Mouse (Mus musculus) layer of hippocampus, postnatal 14 days (tissue): ENCODE results near the gene Kif7. TPM values are rescaled to one million over a fixed set of nuclear protein-coding genes. Genes with fewer than 3 reads are reported as not detected.

ENCODE experiments used
- DNase-seq, 2 experiments: peaks; one replicate each; pipeline ENCODE4 v3.0.0; 2021 to 2022; ENCODE audit warnings: low spot score in 2 of 2, mixed read lengths in 1 of 2
- total RNA-seq, 2 experiments: library from RNA; stranded (reverse); gene quantifications; 2 replicates each; pipeline ENCODE4 v1.2.3; 2021

The Kif7 gene
- total RNA-seq, 2 experiments from 2014 or later = 3.0 to 3.2 TPM

DNA sequence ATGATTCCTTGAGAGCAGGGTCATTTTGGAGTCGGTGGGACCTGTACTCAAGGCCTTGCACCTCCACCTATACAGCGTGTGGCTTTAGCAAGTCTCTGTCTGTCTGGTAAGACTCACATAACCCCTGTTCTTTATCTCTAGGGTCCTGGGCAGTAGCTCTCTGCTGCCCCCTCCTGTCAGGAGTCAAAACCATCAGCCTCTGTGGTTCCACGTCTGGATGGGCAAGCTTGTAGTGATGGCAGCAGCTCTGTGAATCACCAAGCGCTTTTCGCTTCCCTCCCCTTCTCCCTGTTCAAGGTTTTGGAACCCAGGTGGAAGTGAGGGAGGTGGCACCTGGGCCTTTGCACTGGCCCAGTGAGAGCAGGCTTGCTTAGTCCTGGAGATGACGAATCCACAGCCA lies 12.7 kb upstream of the Kif7 start:
- peak; percentile 43 to 55 for DNase-seq

DNA sequence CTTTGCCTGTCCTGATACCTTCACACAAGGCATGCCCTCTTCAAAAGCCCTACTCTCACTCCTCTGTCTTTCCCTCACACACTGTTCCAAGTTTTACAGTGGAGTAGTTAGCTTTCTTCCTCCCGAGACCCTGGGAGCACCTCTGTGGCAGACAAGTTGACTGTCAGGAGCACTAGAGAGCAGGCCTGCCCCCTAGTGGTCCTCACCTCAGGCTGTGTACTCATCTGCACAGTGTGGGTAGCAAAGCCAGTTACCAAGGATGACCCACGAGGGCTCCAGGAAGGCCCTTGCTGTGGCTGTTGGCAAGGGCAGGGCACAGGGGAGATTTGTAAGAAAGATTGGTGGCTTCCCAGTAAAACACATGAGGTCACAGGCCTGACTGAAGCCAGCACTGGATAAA lies 11.6 kb upstream of the Kif7 start:
- DNase-seq = peak in 1 of 2 experiments; percentile 45

DNA sequence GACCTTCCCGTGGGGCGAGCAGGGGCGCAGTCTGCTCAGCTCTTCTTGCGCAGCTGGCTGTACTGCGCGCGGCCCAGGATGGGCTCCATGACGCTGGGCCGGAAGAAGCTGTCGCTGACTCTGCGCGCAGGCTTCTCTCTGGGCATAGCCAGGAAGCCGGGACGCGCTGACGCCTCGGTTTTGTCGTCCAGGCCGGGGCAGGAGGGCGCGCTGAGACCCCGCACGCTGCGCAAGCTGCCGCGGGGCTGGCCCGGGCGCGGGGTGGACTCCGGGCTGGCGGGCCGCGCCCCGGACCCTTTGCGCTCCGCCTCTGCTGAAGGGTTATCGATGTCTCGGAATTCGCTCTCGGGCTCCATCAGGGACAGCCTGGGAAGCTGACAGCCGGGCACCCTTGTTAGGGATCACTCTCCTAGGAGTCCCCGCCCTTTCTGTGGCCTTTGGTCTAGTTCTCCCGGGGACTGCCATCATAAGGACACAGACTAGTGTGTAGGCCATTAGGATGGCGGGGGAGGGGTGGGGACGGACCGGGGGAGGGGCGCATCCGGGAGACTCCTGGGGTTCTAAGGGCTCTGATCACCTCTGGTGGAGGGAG lies 6.0 kb upstream of the Kif7 start:
- peak in 1 of 2 experiments; percentile 46 for DNase-seq

DNA sequence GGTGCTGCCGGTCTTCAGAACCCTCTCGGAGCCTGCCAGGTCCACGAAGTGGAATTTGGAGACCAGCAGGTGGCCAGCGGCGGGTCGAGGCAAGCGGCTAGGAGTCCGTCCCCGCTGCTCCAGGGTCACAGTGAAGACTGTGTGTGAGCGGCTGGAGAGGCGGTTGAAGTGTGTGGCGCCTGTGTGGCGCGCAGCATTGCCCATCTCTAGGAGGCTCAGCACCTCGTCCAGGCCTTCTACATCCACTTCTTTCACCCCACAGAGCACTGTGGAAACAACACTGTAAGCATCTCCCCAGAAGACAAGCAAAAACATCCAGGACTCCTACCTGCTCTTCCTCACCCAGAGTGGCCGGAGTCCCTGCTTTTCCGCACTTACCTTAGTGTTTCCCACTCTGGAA lies 4.7 kb downstream of the Kif7 start:
- no peak for DNase-seq

DNA sequence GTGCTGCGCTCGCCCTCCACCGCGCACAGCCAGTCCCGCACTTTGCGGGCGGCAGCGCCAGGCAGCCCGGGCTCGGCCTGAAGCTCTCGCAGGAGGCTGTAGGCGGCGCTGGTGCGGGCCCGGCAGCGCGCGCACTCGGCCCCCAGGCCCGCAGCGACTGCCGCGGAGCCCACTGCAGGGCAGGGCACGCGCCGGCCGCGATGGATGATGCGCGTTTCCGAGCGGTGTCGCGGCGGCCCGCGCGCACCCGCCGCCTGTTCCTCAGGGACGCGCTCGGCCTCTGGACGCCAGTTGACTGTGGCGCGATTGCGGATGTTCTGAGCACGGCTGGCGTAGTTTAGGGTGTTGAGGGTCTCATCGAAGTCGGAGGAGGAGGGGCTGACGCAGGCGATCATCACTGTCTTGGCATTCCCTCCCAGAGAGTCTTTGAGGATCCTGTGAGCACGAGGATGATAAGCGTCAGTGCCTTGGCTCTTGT lies 5.4 kb downstream of the Kif7 start:
- peak; percentile 61 for DNase-seq

DNA sequence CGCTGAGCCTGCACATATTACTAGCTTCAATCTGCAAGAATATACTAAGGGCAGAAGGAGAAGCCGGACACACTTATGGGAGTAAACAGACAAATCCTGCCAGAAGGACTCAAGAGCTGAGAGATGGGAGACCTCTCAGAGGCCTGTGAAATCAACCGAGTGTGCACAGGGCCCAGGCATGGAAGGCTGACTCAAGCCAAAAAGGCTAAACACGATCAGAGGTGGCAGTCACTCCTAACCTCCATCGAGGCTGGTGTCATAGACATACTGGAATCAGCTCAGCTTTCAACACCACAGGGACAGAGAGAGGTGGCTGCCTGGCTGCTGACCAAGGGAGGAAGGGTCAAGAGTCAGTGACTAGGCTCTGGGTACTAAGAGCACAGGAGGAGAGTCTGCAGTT lies 10.3 kb downstream of the Kif7 start:
- DNase-seq = no peak

DNA sequence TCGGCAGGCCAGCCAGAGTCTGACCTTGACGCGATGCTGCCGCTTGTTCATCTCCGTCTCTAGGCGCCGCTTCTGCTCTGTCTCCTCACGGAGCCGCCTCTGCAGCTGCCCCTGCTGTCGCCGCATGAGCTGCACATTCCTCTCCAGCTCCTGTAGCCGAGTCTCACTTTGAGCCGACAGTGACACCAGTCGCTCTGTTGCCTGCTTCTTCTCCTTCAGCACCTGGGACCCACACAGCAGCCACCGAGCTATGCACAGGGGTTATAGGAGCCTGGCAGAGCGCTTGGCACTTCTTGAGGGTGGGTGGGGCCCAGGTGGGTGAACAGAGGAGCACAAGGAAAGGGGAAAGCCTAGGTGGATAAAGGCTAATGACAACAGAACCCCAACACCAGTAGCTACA lies 12.8 kb downstream of the Kif7 start:
- DNase-seq = no peak

DNA sequence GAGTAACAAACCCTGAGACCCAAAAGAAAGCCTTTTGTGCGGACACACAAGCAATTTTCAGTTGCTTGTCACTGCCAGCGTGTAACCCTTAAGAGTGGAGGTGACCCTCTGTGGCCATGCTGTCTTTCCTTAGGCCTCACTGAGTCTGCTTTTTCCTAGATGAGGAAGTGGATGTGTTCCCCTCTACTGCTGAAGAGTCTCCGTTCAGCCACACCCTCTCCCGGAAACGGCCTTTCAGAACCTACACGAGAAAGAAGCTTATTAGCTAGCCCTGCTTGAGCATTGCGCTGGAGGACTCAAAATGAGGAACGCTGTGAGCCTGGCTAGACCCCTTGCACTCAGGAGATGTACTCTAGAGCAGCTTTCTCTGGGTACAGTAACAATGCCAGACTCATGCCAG lies 19.0 kb downstream of the Kif7 start:
- DNase-seq = no peak

DNA sequence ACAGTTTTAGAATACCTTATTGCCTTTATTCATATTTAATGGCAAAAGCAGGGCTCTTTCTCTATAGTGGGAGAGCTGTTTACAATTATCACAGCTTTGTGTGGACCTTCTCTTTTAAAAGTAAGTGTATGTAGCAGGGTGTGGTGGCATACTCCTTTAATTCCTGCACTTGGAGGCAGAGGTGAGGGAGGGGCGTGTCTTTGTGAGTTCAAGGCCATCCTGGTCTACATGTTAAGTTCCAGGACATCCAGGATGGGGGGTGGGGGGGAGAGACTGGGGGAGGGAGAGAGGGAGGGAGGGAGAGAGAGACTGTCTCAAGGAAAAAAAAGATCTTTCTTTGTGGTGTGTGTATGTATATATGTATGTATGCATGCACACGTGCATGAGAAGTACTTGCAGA lies 35.3 kb downstream of the Kif7 start:
- no peak for DNase-seq

DNA sequence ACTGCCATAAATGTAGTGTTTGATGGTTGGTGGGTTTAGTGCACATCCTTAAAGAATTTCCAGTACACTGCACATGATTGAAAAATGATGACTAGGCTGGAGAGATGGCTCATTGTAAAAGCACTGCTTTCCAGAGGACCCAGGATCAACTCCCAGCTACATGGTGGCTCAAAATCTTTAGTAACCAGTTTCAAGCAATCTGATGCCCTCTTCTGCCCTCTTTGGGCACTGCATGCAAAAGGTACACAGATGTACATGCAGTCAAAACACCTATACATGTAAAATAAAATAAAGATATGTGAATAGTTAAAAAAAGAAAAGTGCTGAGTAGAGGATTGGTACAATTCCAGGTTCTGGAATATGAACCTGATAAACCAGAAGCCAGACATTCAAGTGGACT lies 36.3 kb downstream of the Kif7 start:
- no peak for DNase-seq

DNA sequence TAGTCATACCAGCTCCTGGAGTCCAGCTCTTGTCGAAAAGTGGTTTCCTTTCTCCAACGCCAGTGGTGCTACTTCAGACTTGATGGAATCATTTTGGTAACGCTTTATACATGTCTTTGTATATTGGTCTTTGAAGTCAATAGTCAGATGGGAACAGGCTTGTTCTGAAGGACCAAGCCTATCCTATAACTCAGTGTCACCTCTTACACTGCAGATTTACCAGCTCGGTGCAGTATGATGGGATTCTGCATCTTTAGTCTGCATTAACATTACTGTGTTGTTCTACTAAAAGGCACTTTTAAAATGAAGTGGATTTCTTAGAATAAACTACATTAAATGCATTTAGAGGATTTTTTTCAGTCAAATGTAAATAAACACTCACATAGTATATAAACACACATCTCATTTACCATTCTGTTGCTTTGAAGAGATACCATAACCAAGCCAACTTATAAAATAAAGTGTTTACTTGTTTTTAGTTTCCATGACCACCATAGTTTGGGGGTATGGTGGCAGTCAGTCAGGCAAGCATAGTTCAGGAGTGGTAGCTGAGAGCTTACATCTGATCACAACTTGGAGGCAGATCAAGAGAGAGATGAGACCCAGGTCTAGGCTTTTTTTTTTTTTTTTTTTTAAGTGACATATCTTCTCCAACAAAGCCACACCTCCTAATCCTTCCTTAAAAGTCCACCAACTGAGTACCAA lies 44.5 kb downstream of the Kif7 start:
- DNase-seq = no peak

DNA sequence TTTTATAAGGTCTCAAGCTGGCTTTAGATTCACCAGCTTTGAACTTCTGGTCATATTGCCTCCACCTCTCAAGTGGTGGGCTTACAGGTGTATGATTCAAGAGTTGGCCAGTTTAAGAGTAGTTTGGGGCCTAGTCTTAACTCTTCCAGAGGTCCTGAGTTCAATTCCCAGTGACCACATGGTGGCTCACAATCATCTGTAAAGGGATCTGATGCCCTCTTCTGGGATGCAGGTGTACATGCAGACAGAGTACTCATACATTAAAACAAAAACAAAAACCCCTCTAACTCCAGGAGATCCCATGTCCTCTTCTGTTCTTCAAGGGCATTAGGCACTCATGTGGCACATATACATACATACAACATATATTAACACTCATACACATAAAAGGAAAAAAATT lies 48.8 kb downstream of the Kif7 start:
- no peak for DNase-seq

DNA sequence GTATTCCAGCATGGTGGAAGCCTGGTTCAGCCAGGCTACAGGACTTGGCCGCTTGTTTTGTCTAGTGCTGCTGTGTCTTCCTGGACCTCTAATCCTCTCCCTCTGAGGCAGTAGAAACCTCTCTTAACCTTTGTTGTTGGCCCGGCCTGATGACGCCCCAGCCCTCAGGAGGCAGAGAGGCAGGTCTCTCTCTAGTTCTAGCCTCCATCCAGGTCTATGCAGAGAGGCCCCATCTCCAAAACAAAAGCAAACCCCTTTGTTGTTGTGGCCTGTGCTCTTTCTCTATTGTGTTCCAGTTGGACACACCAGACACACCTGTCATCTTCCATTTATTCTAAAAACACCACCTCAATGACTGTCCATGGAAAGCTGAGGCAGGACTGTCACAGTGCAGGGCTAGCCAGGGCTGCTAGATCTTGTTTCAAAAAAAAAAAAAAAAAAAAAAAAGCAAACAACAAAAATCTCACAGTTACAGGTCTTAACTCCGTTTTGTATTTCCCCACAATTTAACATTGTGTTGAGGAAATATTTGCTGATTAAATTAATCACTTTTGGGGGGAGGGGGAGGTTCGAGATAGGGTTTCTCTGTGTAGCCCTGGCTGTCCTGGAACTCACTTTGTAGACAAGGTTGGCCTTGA lies 54.1 kb downstream of the Kif7 start:
- no peak for DNase-seq

DNA sequence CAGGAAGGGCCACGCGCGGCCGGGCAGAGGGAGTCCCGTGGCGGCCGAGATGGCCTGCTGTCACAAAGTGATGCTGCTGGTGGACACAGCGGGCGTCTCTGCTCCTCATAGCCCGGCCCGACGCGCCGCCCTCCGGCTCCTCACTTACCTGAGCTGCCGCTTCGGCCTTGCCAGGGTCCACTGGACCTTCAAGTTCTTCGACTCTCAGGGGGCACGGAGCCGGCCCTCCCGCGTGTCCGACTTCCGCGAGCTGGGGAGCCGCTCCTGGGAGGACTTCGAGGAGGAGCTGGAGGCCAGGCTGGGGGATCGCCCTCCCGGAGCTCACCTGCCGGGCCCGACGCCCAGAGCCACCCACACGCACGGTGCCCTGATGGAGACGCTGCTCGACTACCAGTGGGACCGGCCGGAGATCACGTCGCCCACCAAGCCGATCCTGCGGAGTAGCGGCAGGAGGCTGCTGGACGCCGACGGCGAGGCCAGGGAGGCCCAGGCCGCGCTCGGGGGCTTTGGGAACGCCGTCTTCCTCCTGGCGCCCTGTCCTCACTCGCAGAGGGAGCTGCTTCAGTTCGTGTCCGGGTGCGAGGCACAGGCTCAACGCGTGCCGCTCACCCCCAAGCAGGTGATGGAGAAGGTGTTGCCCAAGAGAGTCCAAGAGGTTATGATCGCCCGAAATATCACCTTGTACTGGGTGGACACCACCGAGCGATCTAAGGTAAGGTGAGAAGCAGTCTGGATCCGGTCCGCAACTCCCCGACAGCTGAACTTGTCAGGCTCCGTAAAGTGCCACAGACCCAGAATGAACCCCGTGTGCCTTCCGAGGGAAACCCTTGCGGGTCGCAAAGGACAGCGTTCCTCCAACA lies 55.0 kb downstream of the Kif7 start:
- DNase-seq = no peak

DNA sequence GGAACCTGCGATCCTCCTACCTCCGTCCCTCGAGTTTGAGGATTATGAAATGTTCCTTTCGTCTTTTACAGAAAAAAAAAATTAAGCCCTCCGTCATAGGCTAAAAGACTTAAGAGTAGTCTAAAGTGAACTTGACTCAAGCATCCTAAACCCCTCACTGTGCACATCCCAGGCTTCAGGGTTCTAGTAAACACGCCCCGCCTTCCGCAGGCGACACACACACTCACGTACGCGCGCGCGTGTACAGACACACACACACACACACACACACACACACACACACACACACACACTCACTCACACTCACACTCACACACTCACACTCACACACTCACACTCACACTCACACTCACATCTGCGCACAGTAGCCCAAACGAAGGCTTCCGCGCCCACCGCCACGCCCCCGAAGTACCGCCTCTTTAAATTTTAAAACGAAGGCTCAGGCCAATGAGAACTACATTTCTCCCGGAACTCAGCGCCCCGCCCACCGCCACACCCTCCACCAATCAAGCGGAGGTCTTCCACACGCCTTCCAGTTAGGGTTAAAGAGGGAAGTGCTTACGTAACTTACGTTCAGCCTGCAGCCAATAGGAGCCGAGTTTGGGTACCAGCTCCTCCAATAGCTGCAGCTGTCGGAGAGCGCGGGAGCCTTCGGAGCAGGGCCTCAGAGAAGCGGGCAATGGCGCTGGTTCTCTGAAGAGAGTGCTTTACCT lies 55.8 kb downstream of the Kif7 start, which contains the start of gene Ticrr:
Gene Ticrr (plus strand): TSS at position 619 of the 713 bp plus-strand sequence.
- peak; percentile 91 to 98 for DNase-seq

DNA sequence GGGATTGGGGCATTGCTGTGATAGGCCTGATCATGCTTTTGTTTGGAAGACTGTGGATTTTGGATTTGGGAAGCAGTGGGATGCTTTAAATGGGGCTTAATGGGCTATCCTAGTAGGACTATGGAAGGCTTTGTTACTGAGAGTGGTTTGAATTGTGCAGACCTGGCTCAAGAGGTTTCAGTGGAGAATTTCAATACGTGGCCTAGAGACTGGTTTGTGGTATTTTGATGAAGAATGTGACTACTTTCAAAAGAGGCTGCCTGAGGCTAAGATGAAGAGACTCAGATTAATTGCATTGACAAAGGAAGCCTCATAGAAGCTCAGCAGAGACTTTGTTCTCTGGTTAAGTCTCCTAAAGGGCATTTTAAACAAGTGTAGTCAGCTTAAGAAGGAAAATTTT lies 60.9 kb downstream of the Kif7 start:
- DNase-seq = no peak

DNA sequence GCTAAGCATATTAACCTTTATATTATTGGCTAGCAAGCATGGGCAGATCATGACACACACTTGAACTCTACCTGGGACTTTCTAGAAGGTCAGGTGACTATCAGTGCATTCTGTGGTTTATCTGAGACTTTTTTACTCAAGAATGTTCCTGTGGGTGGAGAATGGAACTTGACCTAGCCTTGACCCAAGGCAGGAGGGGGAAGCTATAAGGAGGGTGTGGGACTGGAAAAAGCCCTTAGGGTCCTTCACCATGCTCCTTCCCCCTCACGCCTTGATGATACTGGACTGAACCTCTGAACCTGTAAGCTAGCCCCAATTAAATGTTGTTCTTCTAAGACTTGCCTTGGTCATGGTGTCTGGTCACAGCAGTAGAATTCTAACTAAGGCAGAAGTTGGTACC lies 61.3 kb downstream of the Kif7 start:
- no peak for DNase-seq

DNA sequence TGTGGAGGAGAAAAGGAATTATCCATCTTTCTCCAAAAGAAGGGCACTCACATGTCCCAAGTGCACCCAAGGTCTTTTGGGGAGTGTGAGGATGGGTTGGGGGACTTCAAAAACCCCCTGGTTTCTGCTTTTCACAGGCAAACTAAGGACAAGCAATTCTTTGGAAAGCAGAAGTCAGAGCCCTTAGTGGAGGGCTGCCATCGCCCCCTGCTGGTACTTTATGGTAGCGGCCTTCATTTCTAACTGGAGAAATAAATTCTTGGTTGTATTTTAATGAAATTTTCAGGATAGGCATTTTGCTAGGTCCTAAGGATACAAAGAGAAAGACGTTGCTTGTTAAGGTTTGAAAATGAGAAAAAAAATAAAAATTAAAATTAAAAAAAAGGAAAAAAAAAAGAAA lies 66.5 kb downstream of the Kif7 start:
- DNase-seq = peak; percentile 71 to 77
